Mouse (Mus musculus) heart, embryonic 15.5 days (tissue): ENCODE data around the gene Efl1. TPM values are rescaled to one million over a fixed set of nuclear protein-coding genes. Genes with fewer than 3 reads are reported as not detected.
A peak's percentile ranks its signal among the peaks of the same experiment; 100 is the strongest.
"Not testable (repeated sequence)": the region's sequence is repeated elsewhere in the genome, so short reads cannot be mapped to it uniquely, and the experiment has no call there.

Experiments used
- ATAC-seq: fragments of 200-750 bp; cut with Nextera tagmentation; replicated peaks from 2 replicates; pipeline ENCODE4 v1.8.0; 2017; ENCODE audit warnings: low read depth, moderate TSS enrichment; ENCODE audit not compliant: insufficient number of reproducible peaks, insufficient read depth, low FRiP score
- H3K27ac ChIP-seq: fragments of 300-500 bp; sonication (generic); 2 replicates; pipeline ENCODE4 v1.5.1; 2015; ENCODE audit warnings: mild to moderate bottlenecking, inconsistent platforms
- H3K27me3 ChIP-seq: fragments of 300-500 bp; sonication (generic); 2 replicates; pipeline ENCODE4 v1.6.1; 2015; ENCODE audit warnings: inconsistent platforms
- H3K36me3 ChIP-seq: fragments of 300-500 bp; sonication (generic); 2 replicates; pipeline ENCODE4 v1.6.1; 2015; ENCODE audit warnings: mild to moderate bottlenecking, inconsistent platforms
- H3K4me1 ChIP-seq: fragments of 300-500 bp; sonication (generic); replicated peaks from 2 replicates; pipeline ENCODE4 v1.6.1; 2015; ENCODE audit warnings: inconsistent platforms
- H3K4me2 ChIP-seq: fragments of 300-500 bp; sonication (generic); 2 replicates; pipeline ENCODE4 v1.6.1; 2015; ENCODE audit warnings: inconsistent platforms, mild to moderate bottlenecking, moderate library complexity
- H3K4me3 ChIP-seq: fragments of 300-500 bp; sonication (generic); 2 replicates; pipeline ENCODE4 v1.5.1; 2015; ENCODE audit warnings: mild to moderate bottlenecking, inconsistent platforms
- H3K9ac ChIP-seq: fragments of 300-500 bp; sonication (generic); 2 replicates; pipeline ENCODE4 v1.6.1; 2015; ENCODE audit warnings: mild to moderate bottlenecking, inconsistent platforms
- H3K9me3 ChIP-seq: fragments of 300-500 bp; sonication (generic); replicated peaks from 2 replicates; pipeline ENCODE4 v1.6.1; 2016; ENCODE audit warnings: inconsistent platforms
- WGBS: fragments of 180-500 bp; shearing (Covaris S2); methylation state at CpG from one replicate; pipeline ENCODE4 v1.1.7; 2015; ENCODE audit warnings: mixed read lengths; 5-methylcytosine and 5-hydroxymethylcytosine counted together
- polyA plus RNA-seq: library from polyadenylated mRNA; unstranded; fragments of >200 nt; fragmentation: Nextera tagmentation; extraction: Ambion mirVana; gene quantifications from 2 replicates; pipeline ENCODE4 v1.2.1, GENCODE M21; 2015

Efl1 gene
- polyA plus RNA-seq, 1 experiment from 2014 or later: 11.3 TPM

GRCm38 (mm10) chr7:82766623-82767022 lies 118.2 kb downstream of the Efl1 start:
- no peak overlapping the region for H3K4me2 ChIP-seq
- 88% methylated on average over 6 of the region's 6 CpGs for WGBS

GRCm38 (mm10) chr7:82770207-82770606 lies 121.8 kb downstream of the Efl1 start:
- ATAC-seq: no peak
- 65% methylated on average over 6 of the region's 6 CpGs for WGBS
- no peak overlapping the region for H3K27ac ChIP-seq

More at GRCm38 (mm10) chr7:82766623-82767022, 118.2 kb downstream of the Efl1 start:
- no peaks in the 10 kb centered on the region for H3K9me3 ChIP-seq
- no peaks in the 10 kb centered on the region; the same call in 1 of the 2 replicates for H3K36me3 ChIP-seq
- no peak overlapping the region for H3K27ac ChIP-seq
- no peak for ATAC-seq
- no peaks in the 10 kb centered on the region for H3K4me1 ChIP-seq
- no peak overlapping the region for H3K9ac ChIP-seq
- H3K4me3 ChIP-seq: no peak overlapping the region
- no peaks in the 10 kb centered on the region for H3K27me3 ChIP-seq

GRCm38 (mm10) chr7:82770957-82771660 lies 122.7 kb downstream of the Efl1 start:
- not testable (repeated sequence) for H3K9me3 ChIP-seq, H3K9ac ChIP-seq, H3K27ac ChIP-seq, H3K4me2 ChIP-seq, H3K36me3 ChIP-seq, H3K4me3 ChIP-seq, H3K27me3 ChIP-seq
- peak; percentile 88 for ATAC-seq
- peaks cover 11% of the 10 kb centered on the region for H3K4me1 ChIP-seq
- 76% methylated on average over 29 of the region's 29 CpGs for WGBS

More at GRCm38 (mm10) chr7:82770207-82770606, 121.8 kb downstream of the Efl1 start:
- Histone ChIP-seq H3K4me3 (no peak overlapping the region), H3K4me1 (peaks cover 11% of the 10 kb centered on the region), H3K36me3 (no peaks in the 10 kb centered on the region), H3K9me3 (no peaks in the 10 kb centered on the region), H3K27me3 (no peaks in the 10 kb centered on the region), H3K4me2 (no peak overlapping the region), H3K9ac (no peak overlapping the region)

- H3K27ac ChIP-seq, H3K9me3 ChIP-seq, H3K4me3 ChIP-seq, H3K36me3 ChIP-seq, ATAC-seq, H3K4me2 ChIP-seq, H3K27me3 ChIP-seq, H3K9ac ChIP-seq: not testable (repeated sequence)
- 89% methylated on average over 25 of the region's 25 CpGs for WGBS
- H3K4me1 ChIP-seq: peaks cover 11% of the 10 kb centered on the region
Observed at GRCm38 (mm10) chr7:82771661-82772021, 123.2 kb downstream of the Efl1 start.

GRCm38 (mm10) chr7:82772481-82772880 lies 124.1 kb downstream of the Efl1 start:
- no peaks in the 10 kb centered on the region for H3K9me3 ChIP-seq
- no peaks in the 10 kb centered on the region for H3K27me3 ChIP-seq
- ATAC-seq: peak; percentile 81
- H3K27ac ChIP-seq: peak overlapping the region; percentile 47
- no peak overlapping the region for H3K4me3 ChIP-seq
- WGBS: 48% methylated on average over 14 of the region's 14 CpGs
- H3K9ac ChIP-seq: no peak overlapping the region
- no peak overlapping the region for H3K4me2 ChIP-seq
- H3K4me1 ChIP-seq: peaks cover 11% of the 10 kb centered on the region
- no peaks in the 10 kb centered on the region for H3K36me3 ChIP-seq

- Histone ChIP-seq H3K4me1 (peaks cover 11% of the 10 kb centered on the region), H3K4me3 (no peak overlapping the region), H3K36me3 (no peaks in the 10 kb centered on the region), H3K9ac (no peak overlapping the region), H3K27me3 (no peaks in the 10 kb centered on the region), H3K27ac (peak overlapping the region; percentile 47), H3K9me3 (no peaks in the 10 kb centered on the region), H3K4me2 (no peak overlapping the region)
- 55% methylated on average over 9 of the region's 9 CpGs for WGBS
- no peak for ATAC-seq
Observed at GRCm38 (mm10) chr7:82773150-82773549, 124.7 kb downstream of the Efl1 start.

- no peak for ATAC-seq
- WGBS: 80% methylated on average over 6 of the region's 6 CpGs
- peaks cover 11% of the 10 kb centered on the region for H3K4me1 ChIP-seq
- H3K4me3 ChIP-seq: no peak overlapping the region
- no peak overlapping the region for H3K4me2 ChIP-seq
- no peaks in the 10 kb centered on the region for H3K27me3 ChIP-seq
- H3K36me3 ChIP-seq: no peaks in the 10 kb centered on the region
- H3K9ac ChIP-seq: no peak overlapping the region
- H3K9me3 ChIP-seq: no peaks in the 10 kb centered on the region
- H3K27ac ChIP-seq: no peak overlapping the region
Observed at GRCm38 (mm10) chr7:82773884-82774283, 125.5 kb downstream of the Efl1 start.

GRCm38 (mm10) chr7:82775090-82775489 lies 126.7 kb downstream of the Efl1 start:
- no peaks in the 10 kb centered on the region for H3K27me3 ChIP-seq
- no peak overlapping the region for H3K27ac ChIP-seq
- no peak overlapping the region for H3K4me3 ChIP-seq
- no peaks in the 10 kb centered on the region for H3K36me3 ChIP-seq
- peaks cover 11% of the 10 kb centered on the region for H3K4me1 ChIP-seq
- WGBS: 91% methylated on average over 3 of the region's 3 CpGs
- no peak overlapping the region for H3K4me2 ChIP-seq
- ATAC-seq: no peak
- no peaks in the 10 kb centered on the region for H3K9me3 ChIP-seq
- H3K9ac ChIP-seq: no peak overlapping the region

- Histone ChIP-seq H3K4me2 (no peak overlapping the region), H3K4me3 (no peak overlapping the region), H3K27ac (no peak overlapping the region), H3K9me3 (no peaks in the 10 kb centered on the region), H3K27me3 (no peaks in the 10 kb centered on the region), H3K9ac (no peak overlapping the region), H3K4me1 (peaks cover 3% of the 10 kb centered on the region), H3K36me3 (no peaks in the 10 kb centered on the region)
- no peak for ATAC-seq
- WGBS: 80% methylated on average over 2 of the region's 2 CpGs
Observed at GRCm38 (mm10) chr7:82783071-82783470, 134.7 kb downstream of the Efl1 start.

GRCm38 (mm10) chr7:82783693-82784092 lies 135.3 kb downstream of the Efl1 start:
- 33% methylated on average over 5 of the region's 6 CpGs for WGBS
- ATAC-seq: no peak

GRCm38 (mm10) chr7:82785335-82785934 lies 137.0 kb downstream of the Efl1 start:
- Histone ChIP-seq H3K9me3 (no peaks in the 10 kb centered on the region), H3K36me3 (no peaks in the 10 kb centered on the region), H3K27me3 (no peaks in the 10 kb centered on the region), H3K4me1 (peaks cover 3% of the 10 kb centered on the region), H3K9ac (no peak overlapping the region), H3K4me3 (no peak overlapping the region), H3K4me2 (no peak overlapping the region), H3K27ac (0 out of 2 replicates have a peak overlapping the region, but pooled peaks have one; percentile 6)
- ATAC-seq: no peak
- WGBS: 66% methylated on average over 6 of the region's 6 CpGs

More at GRCm38 (mm10) chr7:82783693-82784092, 135.3 kb downstream of the Efl1 start:
- no peak overlapping the region for H3K27ac ChIP-seq
- H3K9me3 ChIP-seq: no peaks in the 10 kb centered on the region
- no peak overlapping the region for H3K4me3 ChIP-seq
- no peaks in the 10 kb centered on the region for H3K27me3 ChIP-seq
- H3K4me2 ChIP-seq: no peak overlapping the region
- no peaks in the 10 kb centered on the region for H3K36me3 ChIP-seq
- no peak overlapping the region for H3K9ac ChIP-seq
- H3K4me1 ChIP-seq: peaks cover 3% of the 10 kb centered on the region
